Mouse (Mus musculus): ENCODE results near the gene Cdc34b.

DNA sequence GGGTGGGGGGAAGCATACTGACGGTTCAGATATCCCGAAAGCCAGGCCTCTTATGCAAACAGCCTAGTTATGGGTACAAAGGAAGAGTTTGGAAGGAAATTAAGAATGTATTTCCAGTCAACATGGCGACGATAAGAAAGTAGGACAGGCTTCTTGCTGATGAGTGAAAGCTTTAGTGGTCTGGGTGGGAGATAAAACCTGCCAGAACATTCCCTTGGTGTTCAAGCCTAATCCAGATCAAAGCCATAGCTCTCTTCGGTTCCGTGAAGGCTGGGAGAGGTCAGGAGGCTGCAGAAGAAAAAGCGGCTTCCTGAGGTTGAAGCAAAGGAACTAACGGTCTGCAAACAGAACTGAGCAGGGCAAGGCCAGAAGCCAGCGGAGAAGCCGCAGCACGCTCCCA, 24.3 kb upstream of the Cdc34b start:
- TF ChIP-seq GATA1 (IDR thresholded peaks at IDR 0.05; ENCODE audit: low read length) (no peak), TAL1 (IDR thresholded peaks at IDR 0.05; ENCODE audit: low read length) (no peak)

All from erythroblast, embryonic 14.5 days (primary cell).